Mouse (Mus musculus): ENCODE data around the gene Anapc15.

Anapc15 gene

DNA sequence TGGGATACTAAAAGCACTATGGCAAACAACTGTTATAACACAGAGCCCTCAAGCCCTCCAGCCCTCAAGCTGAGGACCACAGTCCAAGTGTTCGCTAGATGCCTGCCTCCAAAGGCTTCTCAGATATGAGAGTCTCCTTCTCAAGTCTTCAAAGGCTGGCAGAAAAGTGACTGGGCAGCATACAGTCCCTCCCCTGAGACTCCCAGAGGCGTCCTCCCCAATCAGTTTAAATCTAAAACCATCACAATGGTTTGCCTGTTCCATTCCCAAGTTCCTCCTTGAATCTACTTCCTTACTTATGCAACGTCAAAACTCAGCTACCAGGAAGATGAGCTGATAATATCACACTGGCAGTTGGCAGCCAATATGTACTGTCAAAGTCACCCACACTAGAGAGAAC lies at the start of gene Anapc15:
Anapc15 (plus strand) TSS at position 301 of the 400 bp plus-strand sequence.
- no peak for DNase-seq (ENCODE audit: low spot score)

DNA sequence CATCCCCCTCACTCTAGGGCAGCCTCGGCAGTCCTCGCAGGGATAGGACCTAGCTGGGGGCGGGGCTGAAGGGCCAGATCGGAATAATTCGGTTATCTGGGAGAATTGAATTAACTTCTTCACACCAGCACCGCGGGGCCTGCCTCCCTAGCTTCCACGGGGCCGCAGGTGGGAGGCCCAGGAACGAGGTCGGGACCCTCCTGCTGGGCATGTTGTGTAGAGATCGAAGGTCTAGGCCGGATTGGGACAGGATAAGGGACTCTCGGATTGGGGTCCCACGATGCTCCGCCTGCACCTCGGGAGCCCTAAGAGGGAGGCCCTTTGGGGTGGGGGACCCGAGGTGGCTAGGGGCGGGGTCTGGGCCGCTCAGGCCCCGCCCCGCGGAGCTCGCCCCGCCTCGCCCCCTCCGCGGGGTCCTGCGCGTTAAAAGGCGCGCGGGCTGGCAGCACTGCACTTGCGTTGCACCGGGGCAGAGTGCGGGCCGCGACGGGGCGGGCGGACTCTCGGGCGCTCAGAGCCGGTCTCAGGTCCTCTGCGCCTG lies 45.6 kb upstream of the Anapc15 start, which contains the start of gene Phox2a:
Phox2a (plus strand) TSS at position 453 of the 541 bp plus-strand sequence.
- no peak for DNase-seq (ENCODE audit: low spot score)

DNA sequence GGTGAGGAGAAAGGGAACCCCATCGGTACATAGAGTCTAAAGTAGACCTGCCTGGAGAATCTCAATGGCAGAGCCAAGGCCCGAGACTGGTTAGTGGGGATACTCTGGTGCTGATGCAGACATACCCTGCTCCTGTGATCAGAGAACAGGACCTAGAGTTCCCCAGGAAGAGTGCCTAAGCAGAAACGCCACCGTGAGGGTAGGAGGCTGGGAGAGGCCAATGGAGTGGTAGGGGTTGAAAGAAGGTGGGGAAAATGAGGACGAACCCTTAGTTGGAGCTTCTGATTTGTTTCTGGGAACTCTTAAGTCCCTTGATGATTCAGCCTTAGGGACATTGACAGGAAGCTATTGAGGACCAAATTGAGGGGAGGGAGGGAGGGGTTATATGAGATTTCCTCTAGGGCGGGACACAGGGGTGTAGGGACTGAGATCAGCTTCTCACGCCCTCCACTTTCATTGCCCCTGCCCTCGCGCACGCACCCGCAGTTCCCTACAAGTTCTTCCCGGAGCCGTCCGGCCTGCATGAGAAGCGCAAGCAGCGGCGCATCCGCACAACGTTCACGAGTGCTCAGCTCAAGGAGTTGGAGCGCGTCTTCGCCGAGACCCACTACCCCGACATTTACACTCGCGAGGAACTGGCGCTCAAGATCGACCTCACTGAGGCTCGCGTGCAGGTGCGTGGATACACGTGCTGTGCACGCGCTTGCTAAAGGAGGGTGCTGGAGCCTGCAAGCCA lies 43.1 kb upstream of the Anapc15 start:
- no peak for DNase-seq (ENCODE audit: low spot score)

DNA sequence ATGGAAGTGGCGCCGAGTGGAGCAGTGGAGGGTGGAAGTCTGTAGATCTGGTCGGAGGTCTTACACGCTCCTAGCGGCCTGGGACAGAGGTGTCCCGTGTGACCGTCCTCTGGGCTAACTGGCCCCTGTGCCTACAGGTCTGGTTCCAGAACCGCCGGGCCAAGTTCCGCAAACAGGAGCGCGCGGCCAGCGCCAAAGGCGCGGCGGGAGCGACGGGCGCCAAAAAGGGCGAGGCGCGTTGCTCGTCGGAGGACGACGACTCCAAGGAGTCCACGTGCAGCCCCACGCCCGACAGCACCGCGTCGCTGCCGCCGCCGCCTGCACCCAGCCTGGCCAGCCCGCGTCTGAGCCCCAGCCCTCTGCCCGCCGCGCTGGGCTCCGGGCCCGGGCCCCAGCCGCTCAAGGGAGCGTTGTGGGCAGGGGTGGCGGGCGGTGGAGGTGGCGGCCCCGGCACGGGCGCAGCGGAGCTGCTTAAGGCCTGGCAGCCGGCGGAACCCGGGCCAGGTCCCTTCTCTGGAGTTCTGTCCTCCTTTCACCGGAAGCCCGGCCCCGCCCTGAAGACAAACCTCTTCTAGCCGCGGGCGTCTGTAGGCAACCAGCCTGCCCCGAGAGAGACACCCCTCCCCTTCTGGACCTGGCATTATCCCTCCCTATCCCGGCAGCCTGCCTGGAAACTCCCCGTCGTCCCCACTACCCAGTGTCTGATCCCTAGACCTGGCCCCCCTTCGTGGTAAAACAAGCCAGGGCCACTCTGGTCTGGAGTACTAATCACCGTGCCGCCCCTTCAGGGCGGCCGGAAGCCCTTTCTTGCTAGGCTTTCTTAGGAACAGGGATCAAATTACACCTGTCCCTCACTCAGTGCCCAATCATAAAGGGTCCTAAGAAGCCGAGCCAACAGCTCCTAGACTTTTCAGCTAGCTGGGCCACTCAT lies 41.7 kb upstream of the Anapc15 start:
- DNase-seq (ENCODE audit: low spot score) = no peak

DNA sequence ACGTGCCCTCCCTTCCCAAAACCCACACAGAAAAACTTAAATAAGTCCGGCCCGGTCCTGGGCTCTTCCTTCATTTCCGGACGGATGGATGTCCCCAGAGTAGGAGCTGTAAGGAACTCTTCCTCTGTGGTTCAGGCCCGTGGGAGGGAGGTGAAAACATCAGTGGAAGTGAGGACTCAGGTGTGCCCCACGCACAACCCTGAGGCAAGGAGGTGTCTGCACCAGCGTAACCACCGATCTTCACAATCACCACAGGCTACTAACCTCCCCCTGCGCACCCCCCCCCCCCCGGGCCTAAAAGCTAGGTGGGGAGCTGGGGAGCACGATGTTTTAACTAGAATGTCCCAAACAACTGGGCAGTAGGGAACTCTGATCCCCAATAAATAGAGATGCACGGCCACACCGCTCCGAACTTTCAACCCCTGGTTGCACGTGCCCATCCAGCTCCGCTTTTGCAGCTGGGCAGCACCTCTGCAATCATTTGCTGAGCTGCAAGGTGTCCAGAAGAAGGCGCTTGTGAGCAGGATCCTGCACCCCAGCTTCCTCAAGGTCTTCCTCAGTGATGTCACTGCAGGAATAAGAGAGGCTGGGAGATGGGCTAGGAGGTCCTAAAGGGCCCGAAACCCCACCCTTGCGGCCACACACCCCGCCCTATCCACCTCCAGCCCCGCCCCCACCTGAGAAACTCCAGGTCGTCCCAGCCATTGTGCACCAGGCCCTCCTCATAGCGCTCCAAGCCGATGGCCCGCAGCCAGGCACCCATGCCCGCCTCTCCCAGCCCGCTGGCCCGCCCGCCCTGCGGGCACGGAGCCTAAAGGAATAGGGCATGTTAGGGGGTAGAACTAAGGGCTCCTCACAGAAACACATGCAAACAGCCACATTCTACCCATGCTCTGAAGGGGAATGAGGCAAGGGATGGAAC lies 40.4 kb upstream of the Anapc15 start:
- DNase-seq (ENCODE audit: low spot score) = no peak

DNA sequence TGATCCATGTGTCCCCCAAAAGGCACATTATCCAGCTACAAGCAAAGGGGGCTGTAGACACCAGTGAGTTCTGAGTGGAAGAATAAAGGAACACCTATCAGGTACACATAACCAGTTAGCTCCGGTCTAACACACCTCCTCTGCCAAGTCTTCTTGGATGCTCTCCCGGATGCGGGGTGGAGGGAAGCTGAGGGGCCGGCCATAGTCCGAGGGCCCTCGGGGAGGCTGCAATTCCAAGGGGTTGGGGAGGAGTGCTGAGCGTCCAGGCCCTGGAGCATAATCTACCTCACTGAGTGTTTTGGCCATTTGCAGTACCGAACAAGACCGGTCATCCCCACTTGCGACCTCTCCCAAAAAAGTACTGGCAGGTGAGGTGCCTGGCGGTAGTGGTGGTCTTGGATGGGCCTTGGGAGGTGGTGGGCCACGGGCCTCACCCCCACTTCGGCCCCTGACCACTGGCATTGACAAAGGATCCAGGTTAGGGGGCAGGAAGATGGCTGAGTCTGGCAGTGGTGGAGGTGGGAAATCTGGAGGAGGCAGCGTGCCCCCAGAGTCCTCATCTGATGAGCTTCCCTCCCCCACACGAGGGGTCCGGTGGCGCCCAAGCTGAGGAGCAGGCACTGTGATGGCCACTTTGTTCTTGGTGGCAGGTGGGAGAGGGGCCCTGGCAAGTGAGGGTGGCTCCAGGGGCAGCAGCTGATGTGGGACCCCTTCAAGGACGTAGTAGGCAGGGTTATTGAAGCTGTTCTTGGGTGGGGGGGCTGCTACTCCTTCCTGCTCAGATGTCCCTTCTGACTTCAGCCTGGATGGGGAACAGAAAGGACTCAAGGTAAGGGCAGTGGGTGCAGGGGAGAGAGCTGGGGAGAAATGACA lies 39.5 kb upstream of the Anapc15 start:
- no peak for DNase-seq (ENCODE audit: low spot score)

DNA sequence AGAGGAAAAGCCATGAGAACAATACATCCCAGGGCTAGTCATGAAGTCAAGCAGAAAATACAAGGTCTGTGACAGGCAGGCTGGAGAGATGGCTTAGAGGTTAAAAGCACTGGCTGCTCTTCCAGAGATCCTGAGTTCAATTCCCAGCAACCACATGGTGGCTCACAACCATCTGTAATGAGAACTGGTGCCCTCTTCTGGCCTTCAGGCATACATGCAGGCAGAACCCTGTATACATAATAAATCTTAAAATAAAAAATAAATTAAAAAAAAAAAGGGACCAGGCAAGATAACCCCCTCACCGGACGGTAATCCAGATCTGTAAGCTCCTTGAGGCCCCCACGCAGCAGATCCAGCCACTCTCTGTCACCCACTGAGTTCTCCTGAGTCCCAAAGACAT lies 33.1 kb upstream of the Anapc15 start:
- DNase-seq (ENCODE audit: low spot score) = no peak

DNA sequence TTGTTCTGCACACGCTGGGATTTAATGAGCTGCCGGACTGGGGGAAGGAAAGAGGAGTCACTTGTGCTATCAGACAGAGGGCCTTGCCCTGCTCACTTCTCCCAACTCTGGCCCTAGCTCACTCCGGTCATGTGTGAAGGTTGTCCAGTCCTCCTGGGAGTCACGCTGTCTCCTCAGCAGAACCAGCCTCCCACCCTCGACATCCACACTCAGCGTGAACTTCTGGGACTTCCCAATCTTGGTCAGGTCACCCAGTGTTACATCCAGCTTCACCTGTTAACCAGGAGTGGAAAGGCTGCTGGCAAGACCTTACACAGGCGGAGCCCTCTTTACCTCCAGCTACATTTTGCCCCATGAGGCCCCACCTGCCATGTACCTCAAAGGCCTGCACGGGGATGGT lies 32.1 kb upstream of the Anapc15 start:
- no peak for DNase-seq (ENCODE audit: low spot score)

DNA sequence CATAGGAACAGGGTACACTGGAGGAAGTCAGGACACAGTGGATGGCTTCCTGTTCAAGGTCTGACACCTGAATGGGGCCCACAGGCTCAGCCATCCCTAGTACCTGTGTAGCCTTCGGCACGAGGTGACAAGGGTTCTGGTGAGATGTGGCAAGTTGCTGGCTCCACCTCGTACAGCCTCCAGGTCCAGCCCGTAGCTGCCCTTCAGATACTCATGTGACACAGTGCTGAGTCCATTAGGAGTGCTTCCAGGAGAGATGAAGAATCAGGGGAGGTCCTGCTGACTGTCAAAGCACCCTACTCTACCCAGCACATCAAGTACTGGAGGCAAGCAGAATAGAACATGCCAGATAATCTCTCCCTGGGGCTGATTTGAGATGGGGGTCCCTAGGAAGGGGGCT lies 31.1 kb upstream of the Anapc15 start:
- no peak for DNase-seq (ENCODE audit: low spot score)

DNA sequence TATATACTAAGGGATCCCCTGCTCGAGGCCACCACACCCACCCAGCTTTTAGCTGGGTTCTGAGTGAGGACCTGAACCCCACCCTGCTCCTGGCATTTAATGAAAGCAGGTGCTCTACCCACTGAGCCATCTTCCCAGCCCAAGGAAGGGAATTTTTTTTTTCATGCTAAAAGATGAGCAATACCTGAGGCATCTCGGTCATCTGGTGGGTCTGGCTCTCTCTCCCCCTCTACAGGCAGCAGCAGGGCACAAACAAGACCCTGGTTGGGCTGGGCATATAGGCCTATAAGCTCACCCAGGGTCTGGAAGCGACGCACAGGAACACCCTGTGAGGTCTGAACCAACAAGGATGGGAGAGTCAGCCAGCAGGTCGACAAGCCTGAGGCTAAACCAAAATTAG lies 30.2 kb upstream of the Anapc15 start:
- DNase-seq (ENCODE audit: low spot score) = no peak

DNA sequence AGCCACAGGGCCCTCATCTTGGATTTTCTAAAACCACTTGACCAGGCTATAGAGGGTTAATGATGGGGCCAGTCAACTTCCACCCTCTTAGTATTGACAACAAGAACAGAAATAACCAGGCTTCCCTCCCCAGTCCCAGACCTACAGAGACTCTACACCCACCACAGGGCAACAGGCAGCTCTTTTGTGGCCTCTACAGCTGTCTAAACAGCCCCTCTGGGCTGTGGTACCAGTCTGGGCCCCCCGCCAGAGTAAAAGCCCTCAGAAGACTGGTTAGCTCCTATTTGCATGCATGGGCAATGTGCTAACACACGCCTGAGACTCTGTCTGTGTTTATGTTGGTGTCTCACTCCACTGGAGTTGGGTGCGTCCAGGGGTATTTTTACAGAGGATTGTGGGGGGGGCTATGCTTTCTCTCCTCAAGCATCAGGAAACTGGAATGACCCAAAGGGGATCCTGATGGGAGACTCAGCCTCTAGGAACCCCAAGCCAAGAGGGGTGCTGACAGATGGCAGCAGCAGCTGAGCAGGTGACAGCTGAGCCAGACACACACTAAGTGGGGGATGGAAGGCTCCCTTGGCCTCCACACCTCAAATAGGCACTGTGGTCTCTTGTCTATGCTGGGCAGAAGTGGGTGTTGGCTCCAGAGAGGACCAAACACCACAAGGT lies 29.5 kb upstream of the Anapc15 start:
- DNase-seq (ENCODE audit: low spot score) = no peak

DNA sequence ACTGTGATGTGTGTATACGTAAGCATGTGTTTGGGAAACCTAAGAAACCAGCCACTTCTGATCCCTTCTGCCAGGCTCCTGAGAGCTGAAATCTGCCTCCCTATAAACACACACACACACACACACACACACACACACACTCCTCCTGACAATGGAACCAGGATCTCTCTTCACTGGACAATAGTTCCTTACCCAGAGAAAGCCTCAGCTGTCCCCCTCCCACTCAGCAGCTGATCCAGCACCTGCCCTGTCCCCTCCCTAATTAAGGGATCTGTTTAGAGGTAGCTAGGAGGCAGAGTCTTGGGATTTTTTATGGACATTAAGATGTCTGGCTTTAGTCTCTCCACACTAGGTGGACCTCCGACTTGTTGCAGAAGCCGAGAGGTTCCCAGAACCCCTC lies 28.6 kb upstream of the Anapc15 start:
- DNase-seq (ENCODE audit: low spot score) = no peak

DNA sequence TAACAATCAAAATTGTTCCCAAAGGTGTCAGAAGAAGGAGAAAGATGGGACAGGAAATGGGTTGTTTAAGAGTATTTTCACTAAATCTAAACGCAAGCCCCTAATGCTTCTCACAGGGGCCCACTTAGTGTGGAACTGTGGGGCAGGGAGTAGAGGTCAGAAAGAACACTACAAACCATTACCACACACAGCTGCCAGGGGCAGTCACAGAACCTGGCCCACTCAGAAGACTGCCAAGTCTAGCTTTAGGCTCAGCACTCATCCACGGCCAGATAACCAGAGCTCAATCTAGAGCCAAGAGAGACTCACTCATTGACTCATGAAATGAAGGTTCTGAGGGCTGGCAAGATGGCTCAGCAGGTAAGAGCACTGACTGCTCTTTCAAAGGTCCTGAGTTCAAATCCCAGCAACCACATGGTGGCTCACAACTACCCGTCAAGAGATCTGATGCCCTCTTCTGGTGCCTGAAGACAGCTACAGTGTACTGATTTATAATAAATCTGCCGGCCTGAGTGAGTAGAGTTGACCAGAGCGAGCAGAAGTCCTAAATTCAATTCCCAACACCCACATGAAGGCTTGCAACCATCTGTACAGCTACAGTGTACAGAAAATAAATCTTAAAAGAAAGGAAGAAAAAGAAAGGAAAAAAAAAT lies 27.9 kb upstream of the Anapc15 start:
- no peak for DNase-seq (ENCODE audit: low spot score)

DNA sequence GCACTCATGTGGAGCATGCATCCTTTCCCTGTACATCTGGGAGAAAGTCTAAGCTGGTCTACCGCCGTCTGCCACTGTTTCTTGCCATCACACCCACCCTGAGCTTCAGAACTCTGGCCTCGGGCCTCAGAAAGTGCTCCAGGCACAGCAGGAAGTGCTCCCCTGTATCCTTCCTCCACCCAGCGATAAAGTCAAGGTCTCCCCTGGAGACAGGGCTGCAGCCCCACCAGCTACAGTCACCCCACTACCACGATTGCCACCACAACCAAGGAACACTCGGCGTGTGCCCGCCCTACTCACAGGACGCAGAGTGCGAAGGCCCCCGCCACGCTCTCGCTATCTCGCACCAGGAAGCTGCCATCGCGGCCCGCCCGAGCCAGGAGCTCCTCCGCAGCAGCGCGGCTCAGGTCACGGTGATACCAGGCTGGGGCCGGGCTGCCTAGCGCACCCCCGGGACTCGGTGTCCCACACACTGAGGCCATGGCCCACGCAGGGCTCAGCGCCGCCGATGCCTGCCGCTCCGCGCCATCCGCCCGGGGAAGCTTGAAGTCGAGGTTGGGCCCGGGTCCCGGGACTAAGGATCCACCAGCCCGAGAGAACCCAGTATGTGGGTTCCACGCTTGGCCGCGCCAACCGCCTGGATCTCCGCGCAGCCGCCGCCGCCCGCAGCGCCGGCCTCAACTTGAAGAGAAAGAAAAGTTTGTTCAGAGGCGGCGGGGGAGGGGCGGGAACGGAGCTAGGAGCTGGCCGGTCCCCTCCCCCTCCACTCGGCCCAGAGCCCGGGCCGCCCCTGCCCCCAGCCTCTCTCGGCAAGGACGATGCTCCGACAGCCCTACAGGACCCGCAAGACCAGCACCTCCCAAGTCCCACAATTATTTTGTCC lies 27.0 kb upstream of the Anapc15 start:
- no peak for DNase-seq (ENCODE audit: low spot score)

DNA sequence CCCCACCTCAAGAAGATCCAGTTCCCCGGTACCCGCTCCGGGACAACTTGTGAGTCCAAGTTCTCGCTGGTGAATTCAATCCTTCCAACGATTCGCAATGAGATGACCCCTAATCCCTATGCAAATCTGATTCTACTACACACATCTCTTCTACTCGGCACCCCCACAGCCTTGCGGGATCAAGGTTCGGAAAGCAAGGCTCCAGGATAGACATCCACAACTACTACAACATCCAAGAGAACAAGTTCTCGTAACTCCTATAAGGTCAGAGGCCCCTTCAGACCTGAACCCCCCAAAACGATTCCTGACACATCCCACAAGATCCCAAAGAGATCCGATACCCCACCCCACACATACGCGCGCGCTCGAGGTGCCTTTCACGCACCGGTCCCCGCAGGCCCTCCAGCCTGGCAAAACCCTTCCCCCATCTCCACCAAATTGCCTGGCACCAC lies 26.3 kb upstream of the Anapc15 start:
- DNase-seq (ENCODE audit: low spot score) = no peak

DNA sequence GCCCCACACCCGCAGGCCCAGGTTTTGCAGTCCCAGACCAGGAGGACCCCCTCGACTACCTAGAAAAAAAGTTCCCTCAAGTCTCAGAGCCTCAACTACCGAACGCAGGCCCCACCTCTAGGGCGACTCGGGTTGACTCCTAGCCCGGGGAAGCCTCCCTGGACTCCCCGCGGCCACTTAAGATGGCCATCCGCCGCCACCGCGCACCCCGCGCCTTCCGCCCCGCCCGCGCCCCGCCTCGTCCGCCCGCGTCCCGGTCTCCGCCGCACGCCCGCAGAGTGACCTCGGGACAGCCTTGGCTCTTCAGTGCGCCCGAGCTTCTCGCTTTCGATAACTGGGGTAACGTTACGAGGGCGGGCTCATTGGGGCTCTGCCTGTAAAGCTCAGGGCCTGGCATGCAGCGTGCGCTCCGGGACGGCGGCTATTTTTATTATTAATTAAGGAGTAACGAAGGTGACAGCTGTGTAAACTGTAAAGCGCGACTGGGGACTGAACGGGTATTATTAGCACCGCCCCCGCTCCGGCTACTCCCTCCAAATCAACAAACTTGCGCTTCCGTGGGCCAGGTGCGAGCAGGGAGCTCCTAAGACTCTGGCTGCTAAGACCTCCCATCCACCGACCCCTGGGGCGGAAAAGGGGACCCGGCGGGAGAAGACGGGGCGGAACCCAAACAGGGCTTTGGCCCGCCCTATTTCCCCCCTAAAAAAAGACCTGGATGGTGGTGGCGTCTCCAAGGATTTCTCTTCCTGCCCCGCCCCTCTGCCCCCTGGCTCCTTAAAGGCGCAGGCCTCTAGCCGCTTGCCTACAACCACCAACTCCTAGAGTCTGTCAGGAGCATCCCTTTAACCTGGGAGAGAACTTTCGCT lies 25.7 kb upstream of the Anapc15 start, which contains the start of gene Inppl1:
Inppl1 (minus strand) TSS at position 624 of the 866 bp plus-strand sequence.
- DNase-seq (ENCODE audit: low spot score) = no peak

DNA sequence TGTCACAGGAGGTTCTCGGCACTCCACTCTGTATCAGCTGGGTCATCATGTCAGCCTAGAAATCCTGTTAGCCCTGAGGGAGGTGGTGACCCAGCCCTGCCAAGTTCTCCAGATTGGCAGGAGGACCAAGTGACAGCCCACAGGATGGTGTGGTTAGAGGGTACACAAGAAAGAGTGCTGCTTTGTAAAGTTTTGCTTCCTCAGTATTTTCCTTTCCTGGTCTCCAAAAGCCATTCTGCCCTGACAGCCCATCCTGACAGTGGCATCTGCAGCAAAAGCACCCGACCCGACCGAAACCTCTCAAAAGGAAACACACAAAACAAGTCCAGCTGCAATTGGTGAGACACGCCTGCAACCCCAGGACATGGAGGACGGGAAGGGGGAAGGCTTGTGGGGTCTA lies 19.3 kb upstream of the Anapc15 start:
- DNase-seq (ENCODE audit: low spot score) = no peak

DNA sequence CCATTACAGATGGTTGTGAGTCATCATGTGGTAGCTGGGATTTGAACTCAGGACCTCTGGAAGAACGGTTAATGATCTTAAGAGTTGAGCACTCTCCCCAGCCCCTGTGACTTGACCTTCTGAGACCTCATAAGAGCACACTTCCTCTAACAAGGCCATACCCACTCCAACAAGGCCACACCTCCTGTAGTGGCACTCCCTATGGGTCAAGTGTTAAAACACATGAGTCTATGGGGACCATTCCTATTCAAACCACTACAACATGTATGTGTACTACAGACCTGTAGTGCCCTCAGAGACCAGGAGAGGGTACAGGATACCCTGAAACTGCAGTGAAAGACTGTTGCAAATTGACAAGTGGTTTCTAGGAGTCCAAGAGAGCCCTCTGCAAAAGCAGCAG lies 15.6 kb upstream of the Anapc15 start:
- no peak for DNase-seq (ENCODE audit: low spot score)

Data from layer of hippocampus, adult 9-10 months (tissue).